Comparison of ENCODE assay signal across 22 mouse cellular contexts in genomic region chr11:30899312-30899711, GRCm38 (mm10). TPM values are rescaled to one million over a fixed set of nuclear protein-coding genes. Genes with fewer than 3 reads are reported as not detected.
"Had no signal": no experiment of that assay in that cellular context is flagged by ENCODE, and none has a peak within 500 bp of the region (broad histone marks: within the 10 kb centered on the region; RNA-seq: fewer than 3 reads in every experiment).

No protein-coding gene starts in this region.

- ATAC-seq: liver, postnatal 0 days; lung, postnatal 0 days; midbrain, embryonic 13.5 days; midbrain, embryonic 15.5 days had no signal

- H3K4me2 ChIP-seq: lung, embryonic 15.5 days; midbrain, embryonic 11.5 days; midbrain, embryonic 13.5 days; midbrain, embryonic 15.5 days; neural tube, embryonic 12.5 days had no signal

- H3K9me3 ChIP-seq: lung, embryonic 15.5 days; megakaryocyte, embryonic 14.5 days; midbrain, embryonic 15.5 days had no signal

- H3K9ac ChIP-seq: liver, postnatal 0 days; lung, embryonic 15.5 days; midbrain, embryonic 13.5 days; midbrain, embryonic 15.5 days; neural tube, embryonic 12.5 days had no signal

- DNase-seq: liver, postnatal 0 days; lung, adult 2 months; lung, postnatal 14 days; lung, postnatal 36 days; right cerebral cortex, postnatal 25 days; right cerebral cortex, postnatal 4 days; spleen, adult 18-20 months; thymus, adult 18-20 months; thymus, postnatal 14 days; thymus, postnatal 36 days had no signal

- H3K4me1 ChIP-seq: lung, embryonic 15.5 days; megakaryocyte, embryonic 14.5 days; midbrain, embryonic 13.5 days; midbrain, embryonic 15.5 days; neural tube, embryonic 12.5 days had no signal

- H3K27ac ChIP-seq: lung, embryonic 15.5 days; macrophage; midbrain, embryonic 13.5 days; midbrain, embryonic 15.5 days; neural tube, embryonic 12.5 days had no signal

- H3K36me3 ChIP-seq: lung, embryonic 15.5 days; midbrain, embryonic 13.5 days; midbrain, embryonic 15.5 days; neural tube, embryonic 12.5 days had no signal

- H3K27me3 ChIP-seq: lung, embryonic 15.5 days; megakaryocyte, embryonic 14.5 days; midbrain, embryonic 13.5 days; midbrain, embryonic 15.5 days; neural tube, embryonic 12.5 days had no signal

- H3K4me3 ChIP-seq: lung, embryonic 15.5 days; megakaryocyte, embryonic 14.5 days; midbrain, embryonic 13.5 days; midbrain, embryonic 15.5 days; neural tube, embryonic 12.5 days had no signal

RNA-seq across cellular contexts. Expression of gene Gpr75, which starts 14.2 kb away (rescaled TPM):
- total RNA-seq: megakaryocyte progenitor cell, adult 5-6 weeks; monocyte, adult 5-6 weeks; neutrophil, adult 5-6 weeks had no signal
- polyA plus RNA-seq: liver, postnatal 0 days; macrophage; thymus, postnatal 0 days had no signal
